Mouse (Mus musculus) forebrain, embryonic 11.5 days (tissue): ENCODE measurements around the gene Tnik. TPM values are rescaled to one million over a fixed set of nuclear protein-coding genes. Genes with fewer than 3 reads are reported as not detected.

Experiments
- ATAC-seq: fragments of 200-750 bp; cut with Nextera tagmentation; replicated peaks from 2 replicates; pipeline ENCODE4 v1.8.0; 2017; ENCODE audit warnings: moderate TSS enrichment; ENCODE audit not compliant: low FRiP score
- DNase-seq: peaks from one replicate; pipeline ENCODE4 v3.0.0-alpha.2; 2017; ENCODE audit warnings: low spot score
- H3K27ac ChIP-seq: fragments of 300-500 bp; sonication (generic); 2 replicates; pipeline ENCODE4 v1.5.1; 2014; ENCODE audit warnings: low read depth, low read length
- H3K27me3 ChIP-seq: fragments of 300-500 bp; sonication (generic); 2 replicates; pipeline ENCODE4 v1.6.1; 2014; ENCODE audit warnings: mild to moderate bottlenecking, low read length, mixed read lengths; ENCODE audit not compliant: control insufficient read depth, insufficient read depth
- H3K36me3 ChIP-seq: fragments of 300-500 bp; sonication (generic); 2 replicates; pipeline ENCODE4 v1.6.1; 2014; ENCODE audit warnings: mild to moderate bottlenecking, low read length, moderate library complexity, mixed read lengths; ENCODE audit not compliant: control insufficient read depth, insufficient read depth
- H3K4me1 ChIP-seq: fragments of 300-500 bp; sonication (generic); replicated peaks from 2 replicates; pipeline ENCODE4 v1.6.1; 2014; ENCODE audit warnings: low read length, mixed read lengths; ENCODE audit not compliant: control insufficient read depth, insufficient read depth
- H3K4me2 ChIP-seq: fragments of 300-500 bp; sonication (generic); 2 replicates; pipeline ENCODE4 v1.6.1; 2014; ENCODE audit warnings: low read depth, mild to moderate bottlenecking, low read length, moderate library complexity, mixed read lengths; ENCODE audit not compliant: severe bottlenecking
- H3K4me3 ChIP-seq: fragments of 300-500 bp; sonication (generic); 2 replicates; pipeline ENCODE4 v1.5.1; 2014; ENCODE audit warnings: low read depth, low read length
- H3K9ac ChIP-seq: fragments of 300-500 bp; sonication (generic); 2 replicates; pipeline ENCODE4 v1.6.1; 2014; ENCODE audit warnings: low read length
- H3K9me3 ChIP-seq: fragments of 300-500 bp; sonication (generic); 2 replicates; pipeline ENCODE4 v1.6.1; 2016; ENCODE audit warnings: low read length, mixed read lengths; ENCODE audit not compliant: control insufficient read depth
- WGBS: fragments of 180-500 bp; shearing (Covaris S2); extraction: QIAGEN DNeasy Blood & Tissue Kit; methylation state at CpG from one replicate; pipeline ENCODE4 v1.1.7; 2014; 5-methylcytosine and 5-hydroxymethylcytosine counted together
- polyA plus RNA-seq: library from polyadenylated mRNA; unstranded; fragments of >200 nt; fragmentation: Nextera tagmentation; extraction: Ambion mirVana; gene quantifications from 2 replicates; pipeline ENCODE4 v1.2.1, GENCODE M21; 2014

The Tnik gene
- polyA plus RNA-seq, 1 experiment from 2014 or later, result 21.7 TPM

- WGBS, result 79% methylated on average over 5 of the region's 5 CpGs
- no peak for ATAC-seq
These were observed 106.7 kb downstream of the Tnik start for GRCm38 (mm10) chr3:28369698-28370097.

GRCm38 (mm10) chr3:28371583-28371982 is 108.6 kb downstream of the Tnik start:
- DNase-seq (no peak), ATAC-seq (no peak)
- 91% methylated on average over 1 of the region's 1 CpGs for WGBS
- Histone ChIP-seq H3K4me1 (no peaks in the 10 kb centered on the region), H3K27ac (no peak overlapping the region), H3K4me2 (no peak overlapping the region), H3K4me3 (no peak overlapping the region), H3K9ac (no peak overlapping the region), H3K36me3 (no peaks in the 10 kb centered on the region), H3K9me3 (no peaks in the 10 kb centered on the region), H3K27me3 (no peaks in the 10 kb centered on the region)

More at GRCm38 (mm10) chr3:28369698-28370097, 106.7 kb downstream of the Tnik start:
- H3K9ac ChIP-seq, result no peak overlapping the region
- H3K27me3 ChIP-seq, result no peaks in the 10 kb centered on the region
- H3K4me2 ChIP-seq, result no peak overlapping the region
- no peak overlapping the region for H3K4me3 ChIP-seq
- no peak overlapping the region for H3K27ac ChIP-seq
- H3K36me3 ChIP-seq, result no peaks in the 10 kb centered on the region
- H3K4me1 ChIP-seq, result no peaks in the 10 kb centered on the region
- H3K9me3 ChIP-seq, result no peaks in the 10 kb centered on the region
- no peak for DNase-seq

GRCm38 (mm10) chr3:28372459-28372858 is 109.4 kb downstream of the Tnik start:
- no peaks in the 10 kb centered on the region for H3K36me3 ChIP-seq
- H3K9me3 ChIP-seq, result no peaks in the 10 kb centered on the region
- H3K27me3 ChIP-seq, result no peaks in the 10 kb centered on the region
- DNase-seq (no peak), ATAC-seq (no peak)
- WGBS, result 92% methylated on average over 2 of the region's 2 CpGs
- H3K4me3 ChIP-seq, result no peak overlapping the region
- no peak overlapping the region for H3K27ac ChIP-seq
- H3K9ac ChIP-seq, result no peak overlapping the region
- no peak overlapping the region for H3K4me2 ChIP-seq
- no peaks in the 10 kb centered on the region for H3K4me1 ChIP-seq

GRCm38 (mm10) chr3:28374738-28375510 is 111.9 kb downstream of the Tnik start:
- WGBS, result 95% methylated on average over 6 of the region's 6 CpGs
- H3K9me3 ChIP-seq, result no peaks in the 10 kb centered on the region
- no peak overlapping the region for H3K4me3 ChIP-seq
- H3K36me3 ChIP-seq, result no peaks in the 10 kb centered on the region
- no peaks in the 10 kb centered on the region for H3K27me3 ChIP-seq
- ATAC-seq (no peak), DNase-seq (no peak)
- H3K4me1 ChIP-seq, result no peaks in the 10 kb centered on the region
- no peak overlapping the region for H3K9ac ChIP-seq
- no peak overlapping the region for H3K4me2 ChIP-seq
- H3K27ac ChIP-seq, result no peak overlapping the region

- H3K27ac ChIP-seq, result no peak overlapping the region
- no peaks in the 10 kb centered on the region for H3K27me3 ChIP-seq
- H3K9me3 ChIP-seq, result no peaks in the 10 kb centered on the region
- DNase-seq (no peak), ATAC-seq (no peak)
- no peaks in the 10 kb centered on the region for H3K4me1 ChIP-seq
- H3K36me3 ChIP-seq, result no peaks in the 10 kb centered on the region
- WGBS, result 40% methylated on average over 2 of the region's 2 CpGs
- H3K4me3 ChIP-seq, result no peak overlapping the region
- H3K9ac ChIP-seq, result no peak overlapping the region
- no peak overlapping the region for H3K4me2 ChIP-seq
These were observed 117.2 kb downstream of the Tnik start for GRCm38 (mm10) chr3:28380224-28380623.

- no peak for DNase-seq
- no peaks in the 10 kb centered on the region for H3K9me3 ChIP-seq
- no peaks in the 10 kb centered on the region for H3K36me3 ChIP-seq
- no peak overlapping the region for H3K9ac ChIP-seq
- ATAC-seq, result no peak
- H3K27ac ChIP-seq, result no peak overlapping the region
- H3K4me3 ChIP-seq, result no peak overlapping the region
- H3K4me2 ChIP-seq, result no peak overlapping the region
- H3K4me1 ChIP-seq, result no peaks in the 10 kb centered on the region
- WGBS, result 50% methylated on average over 11 of the region's 11 CpGs
- no peaks in the 10 kb centered on the region for H3K27me3 ChIP-seq
These were observed 120.6 kb downstream of the Tnik start for GRCm38 (mm10) chr3:28383526-28384126.

- Histone ChIP-seq H3K4me3 (no peak overlapping the region), H3K27me3 (no peaks in the 10 kb centered on the region), H3K27ac (no peak overlapping the region), H3K9ac (no peak overlapping the region), H3K4me2 (no peak overlapping the region), H3K36me3 (no peaks in the 10 kb centered on the region), H3K9me3 (no peaks in the 10 kb centered on the region), H3K4me1 (no peaks in the 10 kb centered on the region)
- DNase-seq (no peak), ATAC-seq (no peak)
- WGBS, result 93% methylated on average over 10 of the region's 10 CpGs
These were observed 122.4 kb downstream of the Tnik start for GRCm38 (mm10) chr3:28385199-28385975.

- 92% methylated on average over 3 of the region's 3 CpGs for WGBS
- DNase-seq (no peak), ATAC-seq (no peak)
- no peak overlapping the region for H3K27ac ChIP-seq
- H3K27me3 ChIP-seq, result no peaks in the 10 kb centered on the region
- H3K4me2 ChIP-seq, result no peak overlapping the region
- H3K36me3 ChIP-seq, result no peaks in the 10 kb centered on the region
- no peaks in the 10 kb centered on the region for H3K4me1 ChIP-seq
- H3K9me3 ChIP-seq, result no peaks in the 10 kb centered on the region
- H3K9ac ChIP-seq, result no peak overlapping the region
- no peak overlapping the region for H3K4me3 ChIP-seq
These were observed 125.5 kb downstream of the Tnik start for GRCm38 (mm10) chr3:28388540-28388939.
